Mouse (Mus musculus) spleen, adult 2 months (tissue): Measurements from ENCODE around the gene Gm20388.

Experiments
- CTCF ChIP-seq: fragments of 200-500 bp; IDR thresholded peaks from 2 replicates; pipeline ENCODE4 v1.5.1; 2011; ENCODE audit warnings: mild to moderate bottlenecking, inconsistent platforms; ENCODE audit not compliant: insufficient read depth, insufficient read length, insufficient replicate concordance; ENCODE audit errors: extremely low read depth
- POLR2A ChIP-seq: fragments of 200-500 bp; IDR thresholded peaks from 2 replicates; pipeline ENCODE4 v1.6.1; 2011; ENCODE audit warnings: low read depth, low read length, inconsistent platforms

GRCm38 (mm10) chr8:119888012-119888411, 22.6 kb upstream of the Gm20388 start:
- no peak for TF ChIP-seq CTCF
- no peak for TF ChIP-seq POLR2A
